Comparison of ENCODE assay signal across 13 mouse cellular contexts in genomic region chr8:120176605-120177004, GRCm38 (mm10). TPM values are rescaled to one million over a fixed set of nuclear protein-coding genes. Genes with fewer than 3 reads are reported as not detected.
DNase-seq lines count a peak whose midpoint lies in the region; ATAC-seq and TF ChIP-seq lines count a peak whose summit lies in the region.
"Had no signal": no experiment of that assay in that cellular context is flagged by ENCODE, and none has a peak within 500 bp of the region (broad histone marks: within the 10 kb centered on the region; RNA-seq: fewer than 3 reads in every experiment).

No protein-coding gene starts in this region.

- no peak for TF ChIP-seq EP300 in stomach, postnatal 0 days (optimal IDR thresholded peaks at IDR 0.05)

- H3K4me2 ChIP-seq in neural tube, embryonic 11.5 days (ENCODE audit: low read depth), result peak overlapping the region; percentile 41
- H3K4me2 ChIP-seq in forebrain, embryonic 15.5 days (replicated peaks), result peak overlapping the region; percentile 38; the same call in 1 of the 2 replicates
- peak overlapping the region; percentile 43 for H3K4me2 ChIP-seq in midbrain, embryonic 11.5 days
- H3K4me2 ChIP-seq in stomach, postnatal 0 days (replicated peaks; ENCODE audit: low read depth), result no peak overlapping the region

- ATAC-seq in neural tube, embryonic 11.5 days (ENCODE audit: insufficient read depth, low FRiP score, low TSS enrichment), result no peak
- ATAC-seq in forebrain, embryonic 15.5 days (replicated peaks), result no peak
- no peak; the same call in 1 of the 2 replicates for ATAC-seq in midbrain, embryonic 11.5 days (ENCODE audit: low FRiP score)
- no peak for ATAC-seq in stomach, postnatal 0 days (ENCODE audit: low FRiP score, low TSS enrichment)

- H3K27me3 ChIP-seq in neural tube, embryonic 11.5 days (ENCODE audit: control insufficient read depth, insufficient read depth, low read length), result peaks cover 9% of the 10 kb centered on the region; the same call in 1 of the 2 replicates
- no peaks in the 10 kb centered on the region for H3K27me3 ChIP-seq in forebrain, embryonic 15.5 days
- peaks cover 9% of the 10 kb centered on the region for H3K27me3 ChIP-seq in midbrain, embryonic 11.5 days (ENCODE audit: control insufficient read depth, insufficient read depth, low read length)
- no peaks in the 10 kb centered on the region for H3K27me3 ChIP-seq in stomach, postnatal 0 days (ENCODE audit: control insufficient read depth, insufficient read depth, low read length)

- no peaks in the 10 kb centered on the region for H3K36me3 ChIP-seq in neural tube, embryonic 11.5 days (ENCODE audit: control insufficient read depth, insufficient read depth, low read length)
- no peaks in the 10 kb centered on the region for H3K36me3 ChIP-seq in forebrain, embryonic 15.5 days
- H3K36me3 ChIP-seq in midbrain, embryonic 11.5 days (ENCODE audit: control insufficient read depth, insufficient read depth, low read length), result no peaks in the 10 kb centered on the region
- H3K36me3 ChIP-seq in stomach, postnatal 0 days (ENCODE audit: control insufficient read depth, insufficient read depth, low read length), result no peaks in the 10 kb centered on the region
- H3K36me3 ChIP-seq: lung, embryonic 15.5 days had no signal

- H3K4me1 ChIP-seq in neural tube, embryonic 11.5 days (ENCODE audit: control insufficient read depth, insufficient read depth, low read length), result peaks cover 34% of the 10 kb centered on the region
- peaks cover 45% of the 10 kb centered on the region for H3K4me1 ChIP-seq in forebrain, embryonic 15.5 days
- H3K4me1 ChIP-seq in midbrain, embryonic 11.5 days (ENCODE audit: control insufficient read depth, insufficient read depth, low read length), result peaks cover 37% of the 10 kb centered on the region
- H3K4me1 ChIP-seq in stomach, postnatal 0 days (replicated peaks; ENCODE audit: control insufficient read depth, insufficient read depth), result peaks cover 2% of the 10 kb centered on the region; the same call in 1 of the 2 replicates

- H3K9ac ChIP-seq in neural tube, embryonic 11.5 days (ENCODE audit: low read length), result peak overlapping the region; percentile 26; the same call in 1 of the 2 replicates
- no peak overlapping the region for H3K9ac ChIP-seq in forebrain, embryonic 15.5 days (replicated peaks)
- peak overlapping the region; percentile 36; the same call in 1 of the 2 replicates for H3K9ac ChIP-seq in midbrain, embryonic 11.5 days (ENCODE audit: low read length)
- H3K9ac ChIP-seq in stomach, postnatal 0 days (ENCODE audit: low read length), result no peak overlapping the region
- H3K9ac ChIP-seq: lung, embryonic 15.5 days had no signal

- H3K4me3 ChIP-seq in neural tube, embryonic 11.5 days (ENCODE audit: low read depth, low read length), result no peak overlapping the region
- no peak overlapping the region for H3K4me3 ChIP-seq in forebrain, embryonic 15.5 days
- no peak overlapping the region for H3K4me3 ChIP-seq in midbrain, embryonic 11.5 days (ENCODE audit: low read depth, low read length)
- H3K4me3 ChIP-seq in stomach, postnatal 0 days (ENCODE audit: low read depth, low read length), result no peak overlapping the region
- H3K4me3 ChIP-seq: left cerebral cortex, adult 2 months; lung, embryonic 15.5 days; myocyte had no signal

- peak; percentile 11; the same call in 1 of the 2 replicates for TF ChIP-seq CTCF in stomach, postnatal 0 days (IDR thresholded peaks at IDR 0.05; ENCODE audit: low read depth)

- no peak for DNase-seq in neural tube, embryonic 11.5 days (ENCODE audit: low spot score)
- no peak for DNase-seq in neural tube, embryonic 10.5 days (ENCODE audit: extremely low spot score, low spot score)
- no peak for DNase-seq in midbrain, embryonic 11.5 days (ENCODE audit: low spot score, missing footprints)
- no peak for DNase-seq in stomach, postnatal 0 days (ENCODE audit: low spot score)
- no peak for DNase-seq in spleen, adult 12 weeks (ENCODE audit: low spot score)
- no peak for DNase-seq in c-Kit-positive CD71-positive TER-119-positive erythroid progenitor cells, embryonic 14.5 days (ENCODE audit: low spot score)
- DNase-seq in left cerebral cortex, adult 9 months (ENCODE audit: low spot score in 2 of 2), result no peak
- DNase-seq: cerebellum, adult 11-12 months; kidney, adult 11 months had no signal

- no peaks in the 10 kb centered on the region for H3K9me3 ChIP-seq in neural tube, embryonic 11.5 days (ENCODE audit: control insufficient read depth, low read length)
- no peaks in the 10 kb centered on the region for H3K9me3 ChIP-seq in forebrain, embryonic 15.5 days
- no peaks in the 10 kb centered on the region for H3K9me3 ChIP-seq in midbrain, embryonic 11.5 days (ENCODE audit: control insufficient read depth, low read length)
- no peaks in the 10 kb centered on the region for H3K9me3 ChIP-seq in stomach, postnatal 0 days (ENCODE audit: control insufficient read depth, low read length)
- H3K9me3 ChIP-seq: lung, embryonic 15.5 days had no signal

- peak overlapping the region; percentile 74 for H3K27ac ChIP-seq in neural tube, embryonic 11.5 days (ENCODE audit: low read depth, low read length)
- H3K27ac ChIP-seq in forebrain, embryonic 15.5 days (replicated peaks), result peak overlapping the region; percentile 67
- peak overlapping the region; percentile 95 for H3K27ac ChIP-seq in midbrain, embryonic 11.5 days (ENCODE audit: low read depth, low read length)
- H3K27ac ChIP-seq in stomach, postnatal 0 days (replicated peaks), result no peak overlapping the region; the same call in 1 of the 2 replicates
- H3K27ac ChIP-seq: left cerebral cortex, adult 2 months; lung, embryonic 15.5 days had no signal

- WGBS in neural tube, embryonic 11.5 days, result 18% methylated on average over 4 of the region's 4 CpGs
- WGBS in forebrain, embryonic 15.5 days, result 9% methylated on average over 4 of the region's 4 CpGs
- WGBS in midbrain, embryonic 11.5 days, result 4% methylated on average over 4 of the region's 4 CpGs
- whole genome bisulfite sequencing in stomach, postnatal 0 days, result 58% methylated on average over 4 of the region's 4 CpGs

RNA-seq across cellular contexts. Expression of gene Fam92b, which starts 0.7 kb away (rescaled TPM):
- 0.90 and 1.0 TPM in 2 replicates for polyA plus RNA-seq in neural tube, embryonic 11.5 days (2014; fragmentation: Nextera tagmentation; extraction: Ambion mirVana)
- 0.88 and 1.2 TPM in 2 replicates for polyA plus RNA-seq in forebrain, embryonic 15.5 days (2015; fragmentation: Nextera tagmentation; extraction: Ambion mirVana)
- polyA plus RNA-seq in midbrain, embryonic 11.5 days (2014; fragmentation: Nextera tagmentation; extraction: Ambion mirVana), result 2.4 and 3.4 TPM in 2 replicates
- polyA plus RNA-seq in stomach, postnatal 0 days (2015; fragmentation: Nextera tagmentation; extraction: Ambion mirVana), result 0.18 and 0.33 TPM in 2 replicates
- polyA plus RNA-seq: myocyte had no signal

RNA-seq across cellular contexts. Expression of gene Gse1, which starts 51.7 kb away (rescaled TPM):
- polyA plus RNA-seq in neural tube, embryonic 11.5 days (2014; fragmentation: Nextera tagmentation; extraction: Ambion mirVana), result 19.9 and 33.5 TPM in 2 replicates
- 31.3 and 32.7 TPM in 2 replicates for polyA plus RNA-seq in forebrain, embryonic 15.5 days (2015; fragmentation: Nextera tagmentation; extraction: Ambion mirVana)
- 18.5 and 20.7 TPM in 2 replicates for polyA plus RNA-seq in midbrain, embryonic 11.5 days (2014; fragmentation: Nextera tagmentation; extraction: Ambion mirVana)
- polyA plus RNA-seq in stomach, postnatal 0 days (2015; fragmentation: Nextera tagmentation; extraction: Ambion mirVana), result 6.4 and 7.0 TPM in 2 replicates

Comparison
In these comparisons a context has a peak if more than half of its experiments do, and no peak if none do; other contexts are left out.
1. H3K9ac ChIP-seq: peak in neural tube, embryonic 11.5 days (single experiment) and midbrain, embryonic 11.5 days (single experiment); none in forebrain, embryonic 15.5 days (single experiment) and stomach, postnatal 0 days (single experiment).